Mouse (Mus musculus) limb, embryonic 14.5 days (tissue): ENCODE results near the gene Gm5148. TPM values are rescaled to one million over a fixed set of nuclear protein-coding genes. Genes with fewer than 3 reads are reported as not detected.

Experiments used
- ATAC-seq: fragments of 200-750 bp; cut with Nextera tagmentation; 2 replicates; pipeline ENCODE4 v1.8.0; 2017; ENCODE audit warnings: low read depth, moderate number of reproducible peaks, moderate TSS enrichment; ENCODE audit not compliant: low FRiP score
- DNase-seq: peaks from one replicate; pipeline ENCODE4 v3.0.0-alpha.2; 2015; ENCODE audit warnings: low spot score
- H3K27ac ChIP-seq: fragments of 300-500 bp; sonication (generic); replicated peaks from 2 replicates; pipeline ENCODE4 v1.5.1; 2014; ENCODE audit warnings: low read depth, mild to moderate bottlenecking, low read length, moderate library complexity, mixed read lengths
- H3K27me3 ChIP-seq: fragments of 300-500 bp; sonication (generic); 2 replicates; pipeline ENCODE4 v1.6.1; 2014; ENCODE audit warnings: low read length, mixed read lengths; ENCODE audit not compliant: control insufficient read depth, insufficient read depth
- H3K36me3 ChIP-seq: fragments of 300-500 bp; sonication (generic); 2 replicates; pipeline ENCODE4 v1.6.1; 2014; ENCODE audit warnings: mild to moderate bottlenecking, low read length, moderate library complexity, mixed read lengths; ENCODE audit not compliant: control insufficient read depth, insufficient read depth
- H3K4me1 ChIP-seq: fragments of 300-500 bp; sonication (generic); 2 replicates; pipeline ENCODE4 v1.6.1; 2014; ENCODE audit warnings: antibody characterized with exemption, low read length, mixed read lengths; ENCODE audit not compliant: control insufficient read depth, insufficient read depth
- H3K4me2 ChIP-seq: fragments of 300-500 bp; sonication (generic); replicated peaks from 2 replicates; pipeline ENCODE4 v1.6.1; 2014; ENCODE audit warnings: low read depth, mild to moderate bottlenecking, low read length, moderate library complexity; ENCODE audit not compliant: severe bottlenecking
- H3K4me3 ChIP-seq: fragments of 300-500 bp; sonication (generic); replicated peaks from 2 replicates; pipeline ENCODE4 v1.5.1; 2014; ENCODE audit warnings: low read length
- H3K9ac ChIP-seq: fragments of 300-500 bp; sonication (generic); 2 replicates; pipeline ENCODE4 v1.6.1; 2014; ENCODE audit warnings: mild to moderate bottlenecking, low read depth, low read length, moderate library complexity; ENCODE audit not compliant: severe bottlenecking
- H3K9me3 ChIP-seq: fragments of 300-500 bp; sonication (generic); 2 replicates; pipeline ENCODE4 v1.6.1; 2016; ENCODE audit warnings: low read length; ENCODE audit not compliant: control insufficient read depth
- POLR2A ChIP-seq: fragments of 200-500 bp; IDR thresholded peaks from 2 replicates; pipeline ENCODE4 v1.8.0; 2012; ENCODE audit warnings: inconsistent platforms, mild to moderate bottlenecking, moderate library complexity, borderline replicate concordance; ENCODE audit not compliant: insufficient read depth, insufficient read length; ENCODE audit errors: extremely low read depth
- WGBS: fragments of 180-500 bp; shearing (Covaris S2); extraction: QIAGEN DNeasy Blood & Tissue Kit; methylation state at CpG from one replicate; pipeline ENCODE4 v1.1.7; 2014; 5-methylcytosine and 5-hydroxymethylcytosine counted together
- polyA plus RNA-seq, 2 experiments: library from polyadenylated mRNA; depleted of rRNA in 1 of 2; stranded (reverse) in 1 of 2; unstranded in 1 of 2; fragments of >200 nt; fragmentation: Nextera tagmentation in 1 of 2; extraction: Ambion mirVana in 1 of 2; gene quantifications; 2 replicates each; pipeline versions ENCODE4 v1.2.1 to v1.2.3; 2012 to 2014

Gm5148 gene
- polyA plus RNA-seq, 2 experiments: 6.3 to 8.1 TPM

DNA sequence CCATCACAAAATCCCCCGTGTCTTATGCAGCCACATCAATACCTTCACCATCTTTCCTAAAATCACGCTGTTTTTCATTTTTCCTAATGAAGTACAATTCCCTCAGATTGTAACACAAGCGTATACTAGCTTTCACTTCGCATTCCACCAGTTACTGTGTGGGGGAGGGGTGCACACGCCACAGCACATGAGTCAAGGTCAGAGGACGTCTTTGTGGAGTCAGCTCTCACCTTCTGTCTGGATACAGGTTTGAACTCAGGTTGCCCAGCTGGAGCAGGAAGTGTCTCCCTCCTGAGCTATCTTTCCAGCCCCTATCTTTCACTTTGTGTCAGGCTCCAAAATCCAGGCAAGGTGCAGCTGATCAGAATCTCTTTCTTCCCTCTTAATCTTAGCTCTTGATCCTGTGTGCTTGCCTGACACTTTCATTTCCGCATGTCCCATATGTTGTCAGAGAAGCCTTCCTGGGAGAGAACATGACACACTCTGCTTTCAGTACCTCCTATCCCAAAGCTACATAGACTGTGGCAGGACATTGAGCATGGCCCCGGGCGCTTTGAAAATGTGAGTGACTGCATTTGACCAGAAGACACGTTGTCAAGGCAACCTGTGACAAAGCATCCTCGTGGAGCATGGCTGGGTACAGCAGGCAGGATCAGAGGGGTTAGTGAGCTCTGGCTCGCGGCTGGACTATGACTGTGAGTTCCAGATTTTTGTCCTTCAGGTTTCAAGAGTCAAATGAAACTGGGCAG lies 50.6 kb downstream of the Gm5148 start:
- 59% methylated on average over 13 of the region's 13 CpGs for WGBS
- ATAC-seq (no peak), DNase-seq (no peak)
- Histone ChIP-seq H3K9ac (no peak overlapping the region), H3K27me3 (no peaks in the 10 kb centered on the region), H3K4me3 (no peak overlapping the region), H3K27ac (no peak overlapping the region), H3K4me1 (no peaks in the 10 kb centered on the region), H3K4me2 (no peak overlapping the region), H3K36me3 (no peaks in the 10 kb centered on the region), H3K9me3 (peaks cover 15% of the 10 kb centered on the region)
- TF ChIP-seq POLR2A: no peak

DNA sequence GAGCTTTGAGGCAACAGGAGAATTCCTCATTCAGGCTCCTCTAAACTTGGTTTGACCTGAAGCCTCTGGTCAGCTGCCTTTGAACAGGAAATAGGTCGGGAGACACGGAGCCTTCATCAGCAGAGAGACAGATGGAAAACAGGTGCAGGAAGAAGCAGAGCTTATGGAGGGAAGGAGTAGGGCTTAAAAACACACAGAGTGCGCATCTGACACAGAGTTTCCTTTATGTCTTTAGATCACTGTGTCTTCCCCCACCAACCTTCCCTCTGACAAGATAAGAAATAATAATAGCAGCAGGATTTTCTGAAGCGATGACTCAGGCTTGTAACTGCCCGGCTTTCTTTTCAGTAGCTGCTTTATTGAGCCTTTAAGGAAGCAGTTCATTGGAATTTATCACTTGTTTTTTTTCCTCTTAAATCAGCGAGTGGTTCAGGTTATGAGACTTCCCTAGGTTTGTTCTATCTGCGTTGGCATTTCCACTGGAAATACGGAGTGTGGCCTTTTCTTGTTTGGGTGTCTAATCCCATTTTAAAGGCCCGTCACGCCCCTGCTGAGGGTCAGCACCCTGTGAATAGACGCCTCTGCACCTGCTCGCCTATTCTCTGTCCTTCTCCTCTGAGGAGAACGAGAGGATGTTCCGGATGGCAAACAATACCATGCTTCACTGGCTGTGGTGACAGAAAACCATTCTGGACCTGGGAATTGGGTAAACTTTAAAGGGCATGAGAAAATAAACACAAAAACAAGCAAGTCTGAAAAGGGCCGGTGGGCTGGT lies 51.8 kb downstream of the Gm5148 start:
- H3K9ac ChIP-seq: no peak overlapping the region
- no peaks in the 10 kb centered on the region for H3K27me3 ChIP-seq
- WGBS: 26% methylated on average over 15 of the region's 15 CpGs
- TF ChIP-seq POLR2A: no peak
- peaks cover 18% of the 10 kb centered on the region for H3K9me3 ChIP-seq
- no peaks in the 10 kb centered on the region for H3K4me1 ChIP-seq
- no peak overlapping the region for H3K4me2 ChIP-seq
- no peak overlapping the region for H3K4me3 ChIP-seq
- H3K36me3 ChIP-seq: no peaks in the 10 kb centered on the region
- DNase-seq (no peak), ATAC-seq (no peak)
- no peak overlapping the region for H3K27ac ChIP-seq

DNA sequence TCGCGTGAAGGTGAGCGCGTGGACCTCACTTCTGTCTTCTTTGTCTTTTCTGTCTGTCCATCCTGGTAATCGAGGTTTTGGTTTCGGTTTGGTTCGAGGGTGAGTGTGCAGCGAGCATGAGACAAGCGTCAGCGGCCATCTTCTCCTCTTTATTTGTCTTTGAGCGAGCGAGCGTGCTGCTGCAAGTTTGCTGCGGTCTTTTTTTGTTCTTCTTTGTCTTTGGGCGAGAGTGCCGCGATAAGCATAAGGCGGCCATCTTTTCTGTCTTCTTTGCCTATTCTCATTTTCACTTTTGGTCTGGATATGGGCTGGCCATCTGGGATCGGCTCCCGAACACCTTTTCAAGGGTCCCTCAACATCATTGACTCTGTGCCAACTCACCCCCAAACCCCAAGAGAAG lies 55.2 kb downstream of the Gm5148 start:
- ATAC-seq: no peak
- H3K27me3 ChIP-seq: no peaks in the 10 kb centered on the region
- H3K4me1 ChIP-seq: 0 out of 2 replicates have a peak, but pooled peaks cover 2% of the 10 kb centered on the region

DNA sequence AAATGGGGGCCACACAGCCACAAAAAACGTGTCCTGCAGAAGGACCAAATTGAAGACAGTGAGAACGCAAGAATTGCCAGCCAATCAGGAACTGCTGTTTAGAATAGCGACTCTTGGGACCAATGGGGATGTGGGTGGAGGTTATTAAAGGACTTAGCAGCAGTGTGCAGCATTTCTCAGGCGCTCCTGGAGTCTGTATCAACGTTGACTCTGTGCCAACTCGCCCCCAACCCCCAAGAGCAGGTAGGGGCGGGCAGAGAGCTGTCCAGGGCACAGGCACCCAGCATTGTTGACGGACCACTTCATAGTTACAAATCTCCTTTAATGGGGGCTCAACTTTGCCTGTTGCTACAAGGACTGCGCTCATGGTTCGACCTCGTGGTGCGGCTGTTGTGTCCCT lies 55.6 kb downstream of the Gm5148 start:
- TF ChIP-seq POLR2A: no peak
- WGBS: 89% methylated on average over 12 of the region's 12 CpGs
- Histone ChIP-seq H3K27ac (no peak overlapping the region), H3K9ac (no peak overlapping the region), H3K9me3 (peaks cover 18% of the 10 kb centered on the region), H3K36me3 (no peaks in the 10 kb centered on the region), H3K4me3 (no peak overlapping the region), H3K27me3 (no peaks in the 10 kb centered on the region), H3K4me2 (no peak overlapping the region), H3K4me1 (0 out of 2 replicates have a peak, but pooled peaks cover 2% of the 10 kb centered on the region)
- ATAC-seq (no peak), DNase-seq (no peak)

More for the DNA sequence above, 55.2 kb downstream of the Gm5148 start:
- H3K9ac ChIP-seq: no peak overlapping the region
- H3K36me3 ChIP-seq: no peaks in the 10 kb centered on the region
- H3K4me2 ChIP-seq: no peak overlapping the region
- no peak overlapping the region for H3K27ac ChIP-seq
- no peak overlapping the region for H3K4me3 ChIP-seq
- no peak for TF ChIP-seq POLR2A
- peaks cover 18% of the 10 kb centered on the region for H3K9me3 ChIP-seq
- WGBS: 98% methylated on average over 20 of the region's 20 CpGs
- no peak for DNase-seq

DNA sequence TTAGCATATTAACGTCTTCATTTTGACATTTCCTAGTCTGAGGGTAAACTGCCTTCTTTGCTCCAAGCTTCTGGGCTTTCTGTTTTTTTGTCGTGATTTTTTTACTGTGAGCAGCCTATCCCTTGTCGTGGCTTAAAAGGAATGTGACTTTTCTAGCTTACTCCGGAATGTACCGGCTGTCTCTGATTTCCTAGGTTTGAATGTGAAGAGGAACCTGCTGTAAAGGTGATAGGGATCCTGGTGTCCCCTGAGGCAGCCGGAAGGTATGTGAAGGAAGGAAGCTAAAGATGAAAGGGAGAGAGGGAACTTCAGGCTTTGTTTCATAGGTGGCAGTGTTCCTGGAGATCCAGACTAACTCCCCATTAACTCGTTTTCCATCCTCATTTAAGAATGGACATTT lies 56.6 kb downstream of the Gm5148 start:
- ATAC-seq: no peak
- no peak for DNase-seq
- Histone ChIP-seq H3K36me3 (no peaks in the 10 kb centered on the region), H3K4me3 (no peak overlapping the region), H3K4me1 (0 out of 2 replicates have a peak, but pooled peaks cover 2% of the 10 kb centered on the region), H3K27ac (no peak overlapping the region), H3K9ac (no peak overlapping the region), H3K27me3 (no peaks in the 10 kb centered on the region), H3K9me3 (peaks cover 18% of the 10 kb centered on the region), H3K4me2 (no peak overlapping the region)
- 27% methylated on average over 7 of the region's 7 CpGs for WGBS
- TF ChIP-seq POLR2A: no peak
